Mouse (Mus musculus) C2C12 (cell line): ENCODE measurements at regions not wholly inside any gene's neighbourhood (a gene's known extent, or its start where the extent isn't known, plus 50 kb on each side); places are given as distances from the start of the nearest gene placed in this dataset.

ENCODE experiments used
- CTCF ChIP-seq: IDR thresholded peaks from one replicate; pipeline ENCODE4 v1.5.1; 2011; ENCODE audit not compliant: control insufficient read depth, insufficient read depth, insufficient read length
- FOSL1 ChIP-seq: IDR thresholded peaks from one replicate; pipeline ENCODE4 v1.8.0; 2011; ENCODE audit warnings: mild to moderate bottlenecking, low read length; ENCODE audit not compliant: poor library complexity, insufficient read depth, severe bottlenecking
- MYOG ChIP-seq: IDR thresholded peaks from one replicate; pipeline ENCODE4 v1.6.1; 2011; ENCODE audit not compliant: control insufficient read depth, insufficient read length; ENCODE audit errors: extremely low read depth
- USF1 ChIP-seq: IDR thresholded peaks from one replicate; pipeline ENCODE4 v1.6.1; 2011; ENCODE audit warnings: low read depth, mild to moderate bottlenecking, control low read depth, moderate library complexity

DNA sequence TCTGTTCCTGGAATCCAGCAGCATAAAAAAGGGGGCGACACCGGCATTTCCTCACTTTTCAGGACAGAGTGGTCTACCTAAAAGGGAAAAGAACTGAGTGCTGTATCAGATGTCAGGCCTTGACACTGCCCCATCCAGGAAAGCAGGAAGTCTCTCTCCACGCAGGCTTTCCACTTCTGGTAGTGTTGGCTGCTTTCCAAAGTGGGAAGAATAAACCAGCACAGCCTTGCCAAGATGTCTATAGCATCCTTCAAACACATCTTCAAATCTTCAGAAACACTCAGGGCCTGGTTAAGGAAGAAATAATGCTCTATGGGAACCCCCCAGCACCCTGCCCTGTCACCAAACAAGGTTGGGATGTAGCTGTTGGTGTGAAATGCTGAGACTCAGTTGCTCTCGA lies 127.5 kb upstream of the 1700025G04Rik start:
- TF ChIP-seq CTCF = no peak
- TF ChIP-seq USF1 = no peak
- TF ChIP-seq FOSL1 = no peak
- no peak for TF ChIP-seq MYOG
